Mouse (Mus musculus) right cerebral cortex, adult 2 months (tissue): ENCODE data around the gene Phf21a.
A peak's percentile ranks its signal among the peaks of the same experiment; 100 is the strongest.

Experiments used
- DNase-seq, 2 experiments: peaks; one replicate each; pipeline ENCODE4 v3.0.0; 2021 to 2022; ENCODE audit warnings: low spot score in 2 of 2

Phf21a gene

GRCm38 (mm10) chr2:92296402-92296801, 203.5 kb downstream of the Phf21a start:
- DNase-seq: peak; percentile 88 to 90

GRCm38 (mm10) chr2:92299896-92300295, 207.0 kb downstream of the Phf21a start:
- DNase-seq: no peak

GRCm38 (mm10) chr2:92301849-92302607, 209.1 kb downstream of the Phf21a start:
- DNase-seq: no peak

GRCm38 (mm10) chr2:92312542-92312941, 219.6 kb downstream of the Phf21a start:
- no peak for DNase-seq

GRCm38 (mm10) chr2:92314031-92314430, 221.1 kb downstream of the Phf21a start:
- no peak for DNase-seq

DNA sequence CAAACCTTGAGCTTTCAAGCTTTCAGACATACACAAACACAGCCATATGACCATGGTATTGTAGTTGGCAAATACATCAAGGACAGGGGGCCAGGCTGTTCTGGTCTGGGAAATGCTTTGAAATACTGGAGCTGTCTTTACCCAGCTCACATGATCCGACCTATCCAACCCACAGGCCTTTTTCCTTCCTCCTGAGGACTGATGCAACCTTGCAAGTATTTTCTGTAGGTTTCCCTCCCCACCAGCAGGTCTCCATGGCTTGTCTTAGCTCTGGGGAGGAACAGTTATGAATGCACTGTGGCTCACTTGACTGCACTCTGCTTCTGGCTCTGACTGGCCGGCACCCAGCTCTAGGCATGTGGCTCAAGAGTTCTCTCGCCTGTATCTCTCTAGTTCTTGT, 223.7 kb downstream of the Phf21a start:
- DNase-seq: no peak

- DNase-seq: no peak
Observed at GRCm38 (mm10) chr2:92317228-92317627, 224.3 kb downstream of the Phf21a start.

GRCm38 (mm10) chr2:92322669-92323068, 229.8 kb downstream of the Phf21a start:
- no peak for DNase-seq

DNA sequence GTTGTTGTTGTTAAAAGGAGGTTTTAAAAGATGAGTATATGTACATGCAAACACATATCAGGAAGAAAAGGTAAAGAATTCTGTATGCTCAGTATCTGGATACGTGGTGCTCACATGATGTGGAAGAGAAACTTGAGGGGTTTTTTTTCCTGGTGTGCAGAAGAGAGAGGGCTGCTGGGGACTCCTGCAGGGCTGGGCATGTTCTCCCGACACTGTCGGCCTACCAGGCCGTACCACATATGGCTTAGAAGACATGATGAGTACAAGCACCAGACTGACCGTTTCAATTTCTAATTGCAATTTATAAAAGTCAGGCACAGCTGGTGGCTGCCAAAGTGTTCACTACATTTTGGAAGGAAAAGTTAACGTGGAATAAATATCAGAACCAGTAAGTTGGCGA, 232.8 kb downstream of the Phf21a start:
- DNase-seq: no peak

- no peak for DNase-seq
Observed at GRCm38 (mm10) chr2:92326221-92326620, 233.3 kb downstream of the Phf21a start.

DNA sequence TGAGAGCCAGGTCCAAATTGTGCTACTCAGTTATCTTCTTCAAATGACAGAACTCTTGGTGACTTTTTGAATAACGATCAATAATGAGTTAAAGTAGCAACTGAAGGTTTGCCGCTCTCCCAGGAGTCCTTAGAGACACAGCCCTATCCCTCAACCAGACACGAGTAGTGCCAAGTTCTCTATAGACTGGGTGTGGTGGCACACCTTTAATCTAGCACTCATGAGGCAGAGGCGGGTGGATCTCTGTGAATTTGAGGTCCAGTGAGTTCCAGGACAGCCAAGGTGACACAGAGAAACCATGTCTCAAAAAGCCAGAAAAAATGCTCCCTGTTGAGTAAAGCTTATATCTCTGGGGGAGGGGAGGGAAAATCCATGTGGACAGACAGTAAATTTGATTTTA, 234.7 kb downstream of the Phf21a start:
- no peak for DNase-seq

DNA sequence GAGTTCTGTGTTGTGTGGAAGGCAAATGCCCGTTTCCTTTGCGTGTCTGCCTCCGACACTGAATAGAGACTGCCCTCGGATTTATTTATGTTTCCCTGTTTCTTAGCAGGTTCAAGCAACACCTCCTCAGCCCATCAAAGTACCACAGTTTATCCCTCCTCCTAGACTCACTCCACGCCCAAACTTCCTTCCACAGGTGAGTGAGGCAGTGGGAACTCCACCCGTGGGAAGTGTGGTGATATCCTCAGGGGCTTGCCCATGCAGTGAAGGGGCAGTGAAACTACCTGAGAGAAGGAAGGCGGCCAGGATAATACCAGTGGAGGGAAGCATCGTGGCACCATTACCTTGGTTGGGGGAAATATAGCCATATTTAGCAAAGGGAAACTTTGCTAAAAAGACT, 235.3 kb downstream of the Phf21a start:
- no peak for DNase-seq

DNA sequence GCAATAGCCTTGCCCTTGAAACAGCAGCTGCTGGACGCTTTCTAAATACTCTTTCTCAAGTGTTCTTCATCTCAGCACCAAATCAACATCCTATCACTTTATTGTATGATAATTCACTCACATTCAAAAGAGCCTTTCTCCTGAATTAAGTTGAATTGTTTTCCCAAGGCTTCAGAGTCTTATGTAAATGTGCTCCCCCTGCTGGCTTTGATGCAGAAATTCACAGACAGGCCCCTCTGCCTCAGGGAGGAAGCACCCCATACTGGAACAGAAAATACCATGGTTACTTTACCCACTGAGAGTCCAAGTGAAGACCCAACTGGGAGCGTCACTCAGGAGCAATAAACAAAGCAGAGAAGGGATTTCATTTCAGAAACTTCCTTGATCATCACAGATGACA, 237.9 kb downstream of the Phf21a start:
- DNase-seq: peak; percentile 29 to 54

DNA sequence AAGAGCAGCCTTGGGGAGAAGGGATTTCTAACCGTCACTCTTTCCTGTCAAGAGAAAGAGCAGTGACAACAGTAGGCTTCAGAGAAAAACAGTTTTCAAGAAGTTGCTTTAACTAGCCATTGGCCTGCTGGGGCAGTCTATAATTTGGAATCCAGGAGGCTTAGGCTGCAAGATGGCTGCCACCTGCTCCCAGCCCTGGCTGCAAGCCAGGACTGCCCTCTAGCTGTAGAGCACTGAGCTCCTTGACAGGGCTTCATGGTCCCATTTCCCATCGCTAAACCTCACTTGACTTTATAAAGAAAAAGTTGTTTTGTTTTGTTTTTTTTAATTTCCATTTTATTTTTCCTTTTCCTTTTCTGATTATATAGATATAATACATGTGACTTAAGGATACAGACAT, 238.5 kb downstream of the Phf21a start:
- no peak for DNase-seq

DNA sequence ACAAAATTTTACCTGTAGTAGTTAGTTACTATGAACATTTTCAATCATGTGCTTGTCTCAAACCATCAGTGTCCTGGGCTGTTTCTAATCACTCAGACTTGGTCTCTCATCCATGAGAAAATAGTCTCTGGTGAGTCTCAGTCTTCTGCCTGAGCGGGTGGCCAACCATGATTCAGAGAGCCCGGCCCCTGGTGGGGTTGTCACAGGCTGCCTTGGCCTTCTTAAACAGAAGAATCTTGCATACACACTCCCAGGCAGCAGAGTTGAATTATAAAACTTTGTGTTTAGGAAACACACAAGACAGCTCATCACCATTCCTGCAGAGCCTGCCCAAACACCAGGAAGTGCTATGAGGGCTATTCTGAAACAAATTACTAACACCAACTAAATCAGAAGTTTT, 239.0 kb downstream of the Phf21a start:
- DNase-seq: no peak

DNA sequence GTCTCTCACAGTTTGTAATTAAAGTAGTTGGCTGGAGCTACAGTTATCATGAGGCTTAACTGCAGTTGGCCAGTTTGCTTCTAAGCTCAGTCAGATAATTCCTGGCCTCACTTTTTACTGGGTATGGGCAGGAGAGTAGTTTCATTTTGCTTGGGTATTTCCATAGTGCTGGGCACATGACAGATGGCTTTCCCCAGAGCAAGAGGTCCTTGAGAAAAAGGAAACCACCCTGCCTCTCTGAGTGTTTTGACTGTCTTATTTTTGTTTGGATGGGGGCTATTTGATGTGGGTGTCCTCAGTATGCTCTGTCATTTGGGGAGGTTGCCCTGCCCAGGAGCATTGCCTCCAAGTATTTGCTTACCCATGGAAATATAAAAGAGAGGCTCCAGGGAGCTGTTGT, 249.5 kb downstream of the Phf21a start:
- no peak for DNase-seq

GRCm38 (mm10) chr2:92347191-92347590, 254.3 kb downstream of the Phf21a start:
- no peak for DNase-seq

DNA sequence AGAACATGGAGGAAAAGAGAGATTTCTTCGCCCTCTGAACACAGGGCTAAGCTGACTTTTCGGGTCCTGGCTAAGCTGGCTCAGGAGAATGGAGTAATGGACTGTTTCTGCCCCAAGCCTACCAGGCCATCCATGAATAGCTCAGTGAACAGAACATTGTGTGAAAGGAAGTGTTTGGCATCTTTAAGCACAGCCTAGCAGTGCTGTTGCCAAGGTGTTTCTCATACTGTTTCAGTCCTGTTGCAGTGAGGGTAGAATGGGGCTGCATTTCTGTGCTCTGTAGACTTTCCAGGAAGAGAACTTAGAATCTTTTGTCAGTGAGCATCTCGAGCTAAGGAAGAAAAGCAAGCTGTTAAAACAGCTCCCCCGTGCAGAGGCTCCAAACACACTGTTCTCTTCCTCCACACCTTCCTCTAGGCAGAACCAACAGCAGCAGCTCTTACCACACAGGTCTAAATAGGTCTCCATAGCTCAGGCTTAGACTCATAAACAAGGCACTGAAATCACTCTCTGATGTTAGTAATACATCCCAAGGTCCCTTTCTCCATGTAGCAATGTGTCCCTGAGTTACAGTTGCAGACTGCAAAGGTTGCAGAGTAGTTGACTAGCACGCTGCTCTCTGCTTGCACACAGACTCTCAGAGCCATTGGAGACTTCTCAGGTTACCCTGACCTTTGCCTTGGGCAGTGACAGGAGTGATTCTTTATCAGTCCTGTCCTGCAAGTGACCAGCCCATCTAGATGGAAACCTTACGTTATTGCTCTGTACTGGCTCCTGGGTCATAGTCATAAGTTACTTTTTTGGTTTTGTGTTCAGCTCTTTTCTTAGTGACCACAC, 256.9 kb downstream of the Phf21a start:
- DNase-seq: no peak

DNA sequence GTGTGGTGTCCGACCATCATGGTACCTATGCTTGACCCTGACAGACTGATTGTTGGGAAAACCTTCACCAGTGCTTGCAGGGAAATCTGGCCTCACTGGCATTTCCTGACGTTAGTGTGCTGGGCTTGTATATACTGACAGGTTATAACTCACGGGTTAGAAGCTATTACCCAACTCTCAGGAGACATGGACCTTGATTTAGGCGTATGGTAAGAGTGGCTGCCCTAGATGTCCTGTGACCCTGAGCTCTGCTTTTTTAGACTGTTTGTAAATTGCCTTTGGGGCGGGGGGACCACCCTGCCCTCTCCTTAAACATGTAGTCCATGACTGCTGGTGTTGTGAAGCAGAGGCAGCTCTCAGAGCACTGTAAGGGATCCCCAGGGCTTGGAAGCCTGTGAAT, 257.8 kb downstream of the Phf21a start:
- DNase-seq: no peak

DNA sequence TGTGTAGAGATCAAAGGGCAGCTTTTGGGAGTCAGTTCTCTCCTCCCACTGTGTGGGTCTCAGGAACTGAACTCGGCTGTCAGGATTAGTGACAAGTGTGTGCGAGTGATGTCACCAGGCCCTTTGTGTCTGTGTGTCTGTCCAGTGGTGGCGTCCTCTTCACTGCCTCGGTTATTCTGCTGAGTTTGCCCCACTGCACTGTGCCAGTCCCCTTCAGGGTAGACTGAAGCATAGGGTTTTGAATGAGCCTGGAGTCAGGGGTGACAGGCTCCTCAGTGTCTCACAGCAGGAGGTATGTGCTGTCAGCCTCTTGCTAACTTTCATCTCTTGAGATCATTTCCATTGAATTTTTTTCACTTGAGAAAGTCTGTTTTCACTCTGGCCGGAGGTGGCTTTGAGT, 260.5 kb downstream of the Phf21a start:
- no peak for DNase-seq

- DNase-seq: no peak
Observed at GRCm38 (mm10) chr2:92354224-92354623, 261.3 kb downstream of the Phf21a start.

GRCm38 (mm10) chr2:92359301-92359700, 266.4 kb downstream of the Phf21a start:
- DNase-seq: no peak

- DNase-seq: no peak
Observed at GRCm38 (mm10) chr2:92360186-92360823, 267.4 kb downstream of the Phf21a start.
